Mouse (Mus musculus): Measurements from ENCODE around the gene Gm10643.

Gene Gm10643

GRCm38 (mm10) chr8:84070667-84071066, 5.7 kb upstream of the Gm10643 start:
- no peak for DNase-seq

GRCm38 (mm10) chr8:84070241-84070640, 5.3 kb upstream of the Gm10643 start:
- DNase-seq = no peak

DNA sequence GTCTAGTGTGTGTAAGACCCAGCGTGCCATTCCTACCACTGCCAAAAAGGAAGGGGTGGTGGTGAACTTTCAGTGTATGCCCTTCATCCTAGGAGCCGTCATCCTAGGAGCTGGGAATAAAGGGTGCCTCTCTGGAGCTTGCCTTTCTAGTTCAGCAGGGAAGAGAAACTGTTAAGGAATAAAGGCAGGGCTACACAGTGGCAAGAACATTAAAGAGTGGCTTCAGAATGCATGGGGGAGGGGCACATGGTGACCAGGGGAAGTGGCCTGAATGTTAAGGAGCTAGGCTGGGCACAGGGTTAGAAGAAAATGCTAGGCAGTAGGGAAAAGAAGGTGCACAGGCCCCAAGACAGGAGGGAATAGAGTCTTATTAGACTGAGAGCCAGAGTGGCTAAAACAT, 4.8 kb upstream of the Gm10643 start:
- no peak for DNase-seq

DNA sequence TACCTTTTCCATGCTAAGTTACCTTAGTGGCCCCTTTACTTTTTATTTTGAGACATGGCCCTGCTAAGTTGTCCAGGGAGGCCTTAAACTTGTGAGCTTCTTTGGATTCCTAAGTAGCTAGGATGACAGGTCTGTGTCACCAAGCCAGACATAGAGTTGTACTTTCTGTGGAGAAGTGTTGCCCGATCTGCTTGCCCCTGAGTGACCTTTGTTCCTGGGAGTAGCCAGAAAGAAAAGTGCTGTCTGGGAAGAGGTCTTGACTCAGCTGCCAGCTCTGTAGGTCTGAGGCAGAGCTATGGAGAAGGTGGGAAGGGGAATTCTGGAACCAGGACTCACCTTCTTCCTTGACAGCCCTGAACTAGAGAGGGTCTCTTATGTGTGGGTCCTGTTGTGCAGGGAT, 4.2 kb upstream of the Gm10643 start:
- no peak for DNase-seq

GRCm38 (mm10) chr8:84068316-84069035, 3.5 kb upstream of the Gm10643 start:
- DNase-seq = no peak

DNA sequence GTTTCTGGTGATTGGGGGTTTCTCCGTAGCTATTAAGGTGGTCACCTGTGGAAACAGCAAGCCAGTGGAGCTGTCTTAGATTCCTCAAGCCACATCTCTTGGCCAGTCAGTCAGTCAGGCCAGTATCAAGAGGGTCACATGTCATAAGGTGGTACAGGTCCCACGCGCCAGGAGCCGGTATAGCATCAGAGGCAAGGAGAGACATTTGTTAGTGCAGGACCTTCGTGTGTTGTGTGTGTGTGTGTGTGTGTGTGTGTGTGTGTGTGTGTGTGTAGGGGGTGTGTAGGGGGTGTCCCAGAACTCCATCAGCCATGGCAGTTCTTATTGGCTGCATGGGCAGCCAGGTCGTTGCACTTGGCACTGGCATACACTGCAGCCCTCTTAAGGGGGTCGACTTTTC, 3.0 kb upstream of the Gm10643 start:
- DNase-seq = peak; percentile 41

DNA sequence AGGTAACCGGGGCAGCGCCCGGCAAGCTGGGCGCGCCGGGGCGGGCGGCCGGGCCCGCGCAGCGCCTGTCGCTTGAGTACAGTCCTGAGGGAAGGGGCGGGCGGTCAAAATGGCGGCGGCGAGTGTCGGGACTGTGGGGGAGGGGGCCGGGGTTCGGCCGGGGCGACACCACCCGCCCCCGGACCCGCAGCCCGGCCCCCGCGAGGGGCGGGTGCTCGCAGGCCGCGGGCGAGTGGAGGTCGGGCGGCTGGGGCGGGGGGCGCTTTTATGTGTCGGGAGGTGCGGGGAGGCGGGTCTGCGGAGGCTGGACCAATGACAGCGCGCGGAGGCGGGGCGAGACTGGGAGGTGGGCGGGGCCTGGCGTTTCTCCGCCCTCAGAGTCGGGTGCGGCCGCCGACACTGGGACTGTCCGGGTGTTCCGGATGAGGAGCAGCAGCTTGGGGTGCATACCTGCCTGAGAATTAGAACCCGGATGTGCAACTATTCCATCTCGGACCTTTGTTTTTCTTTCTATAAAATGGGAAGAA, 2.2 kb upstream of the Gm10643 start:
- DNase-seq = peak; percentile 91

DNA sequence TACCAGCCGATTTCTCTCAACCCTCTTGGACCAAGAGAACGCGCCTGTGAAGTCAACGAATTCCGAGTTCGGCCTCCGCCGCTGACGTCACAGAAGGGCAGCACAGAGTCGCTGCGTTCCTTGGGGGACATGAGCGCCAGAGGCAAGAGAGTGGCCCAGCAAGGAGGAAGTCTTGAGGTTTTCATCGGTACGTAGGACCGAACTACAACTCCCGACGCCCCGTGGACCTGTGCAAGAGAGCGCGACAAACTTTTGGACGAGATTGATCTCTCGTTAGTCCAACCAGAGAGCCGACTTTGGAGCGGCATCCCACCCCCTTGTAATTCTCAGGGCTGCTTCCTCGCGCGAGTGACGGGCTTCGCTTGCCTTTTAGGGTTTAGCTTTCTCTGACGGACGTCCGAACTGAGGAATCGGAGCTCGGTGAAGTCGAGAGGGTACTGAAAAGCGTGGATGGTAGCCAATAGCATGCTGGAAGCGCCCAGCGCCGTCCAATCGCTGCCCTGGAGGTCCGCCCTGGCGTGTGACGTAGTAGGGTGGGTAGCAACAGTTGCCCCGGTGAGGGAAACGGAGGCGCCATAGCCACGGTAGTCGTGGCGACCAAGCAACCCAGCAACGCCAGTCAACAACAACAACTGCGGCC, 1.5 kb upstream of the Gm10643 start, which contains the start of gene Rfx1:
TSS of gene Rfx1 (plus strand) at position 544 of the 640 bp plus-strand sequence.
- peak; percentile 100 for DNase-seq

- DNase-seq = no peak
Measured at GRCm38 (mm10) chr8:84065457-84066072, 628 bp upstream of the Gm10643 start.

- no peak for DNase-seq
Measured at GRCm38 (mm10) chr8:84063861-84064610, 901 bp downstream of the Gm10643 start.

GRCm38 (mm10) chr8:84060245-84060644, 4.7 kb downstream of the Gm10643 start:
- no peak for DNase-seq

DNA sequence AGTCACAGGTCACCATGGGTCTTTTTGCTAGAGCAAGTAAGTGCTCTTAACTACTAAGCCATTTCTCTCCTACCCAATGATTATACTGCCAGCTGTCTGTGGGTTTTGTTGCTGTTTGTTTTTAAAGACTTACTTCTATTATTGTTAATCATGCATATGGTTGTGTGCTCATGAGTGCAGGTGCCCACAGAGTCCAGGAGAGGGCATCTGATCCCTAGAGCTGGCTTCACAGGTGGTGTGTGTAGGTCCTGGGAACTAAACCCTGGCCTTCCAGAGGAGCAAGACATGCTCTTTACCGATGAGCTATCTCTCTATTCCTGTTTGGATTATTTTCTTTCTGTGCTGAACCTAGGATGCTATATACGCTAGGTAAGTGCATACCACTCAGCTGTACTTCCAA, 5.7 kb downstream of the Gm10643 start:
- no peak for DNase-seq

DNA sequence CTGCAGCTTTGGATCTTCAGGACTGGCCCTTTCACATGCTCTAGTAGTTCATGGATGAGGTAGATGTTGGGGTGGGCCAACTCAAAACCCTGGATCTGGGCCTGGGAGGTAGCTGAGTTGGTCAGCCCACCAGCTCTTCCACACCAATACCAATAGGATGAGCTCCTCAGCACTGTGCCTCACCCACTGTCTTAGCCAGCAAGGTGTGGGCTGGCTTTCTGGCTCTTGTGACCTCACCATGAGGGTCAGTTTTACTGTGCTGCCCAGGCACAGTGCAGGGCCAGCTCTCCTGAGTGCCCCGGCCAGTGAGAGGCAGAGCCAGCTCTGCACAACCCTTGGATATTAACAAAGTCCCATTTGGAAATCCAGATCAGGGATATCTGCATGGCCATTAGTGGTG, 7.1 kb downstream of the Gm10643 start:
- DNase-seq = no peak

DNA sequence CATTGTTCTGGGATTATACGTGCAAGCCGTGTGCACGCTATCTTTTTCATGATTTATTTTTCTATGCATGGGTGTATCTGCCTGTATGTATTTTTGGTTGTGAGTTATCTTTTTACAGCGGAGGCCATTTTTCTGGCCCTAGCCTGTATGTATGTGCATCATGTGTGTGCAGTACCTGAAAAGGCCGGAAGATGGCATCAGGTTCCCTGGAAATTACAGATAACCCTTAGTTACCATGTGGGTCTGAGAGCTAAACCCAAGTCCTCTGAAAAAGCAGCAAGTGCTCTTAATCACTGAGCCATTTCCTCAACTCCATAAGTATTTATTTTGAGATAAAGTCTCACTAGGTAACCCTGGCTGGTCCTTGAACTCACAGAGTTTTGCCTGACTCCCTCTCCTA, 11.7 kb downstream of the Gm10643 start:
- DNase-seq = no peak

GRCm38 (mm10) chr8:84052746-84053145, 12.2 kb downstream of the Gm10643 start:
- no peak for DNase-seq

DNA sequence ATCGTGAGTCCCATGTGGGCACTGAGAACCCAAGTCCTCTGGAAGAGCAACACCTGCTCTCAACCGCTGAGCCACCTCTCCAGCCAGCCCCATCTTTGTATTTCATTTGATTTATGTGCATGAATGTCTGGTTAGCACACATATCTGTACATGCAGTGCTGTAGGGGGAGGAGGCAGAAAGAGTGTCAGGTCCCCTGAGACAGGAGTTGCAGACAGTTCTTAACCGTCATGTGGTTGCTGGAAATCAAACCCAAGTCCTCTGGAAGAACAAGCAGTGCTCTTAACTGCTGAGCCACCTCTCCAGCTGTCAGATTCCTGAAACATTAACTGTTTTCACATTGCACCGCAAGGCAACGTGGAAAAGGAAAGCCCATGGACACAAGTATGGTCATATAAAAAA, 16.8 kb downstream of the Gm10643 start:
- no peak for DNase-seq

- no peak for DNase-seq
Measured at GRCm38 (mm10) chr8:84046505-84046904, 18.4 kb downstream of the Gm10643 start.

DNA sequence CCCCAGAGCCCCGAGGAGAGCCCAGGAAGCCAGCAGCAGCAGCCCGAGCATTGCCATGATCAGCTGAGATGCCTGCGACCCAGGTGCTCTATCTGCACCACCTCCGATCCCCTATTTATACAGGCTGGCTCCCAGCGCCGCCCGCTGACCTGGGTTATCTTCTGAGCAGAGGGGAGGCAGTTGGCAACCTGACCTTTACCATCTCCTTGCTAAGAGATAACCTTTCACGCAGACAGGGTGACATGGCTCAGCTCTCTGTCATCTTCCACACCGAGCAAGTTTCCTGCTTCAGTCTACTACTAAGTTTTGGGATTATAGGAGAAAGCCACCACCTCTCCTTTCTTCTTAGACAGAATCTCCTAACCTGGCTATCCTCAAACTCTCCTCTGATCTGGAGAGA, 20.0 kb downstream of the Gm10643 start, which contains the start of gene Rln3:
TSS of gene Rln3 (minus strand) at position 101 of the 400 bp plus-strand sequence.
- no peak for DNase-seq

DNA sequence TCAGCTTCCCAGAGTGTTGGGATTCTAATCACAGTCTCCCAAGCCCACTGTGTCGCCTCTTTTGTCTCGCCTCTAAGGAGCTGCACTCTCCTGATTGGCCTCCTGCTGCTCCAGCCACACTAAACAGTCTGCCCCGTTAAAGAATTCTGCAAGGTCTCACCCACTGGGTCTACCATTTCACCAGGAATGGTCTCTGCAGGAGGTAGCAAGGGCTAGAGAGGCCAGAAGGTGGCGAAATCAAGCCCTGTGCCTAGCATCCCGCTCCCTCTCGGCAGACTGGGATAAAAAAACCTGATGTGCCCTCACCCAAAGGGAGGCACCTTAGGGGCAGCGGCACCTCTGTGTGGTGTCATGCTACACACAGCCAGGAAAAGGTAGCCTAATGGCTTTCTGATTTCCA, 20.8 kb downstream of the Gm10643 start:
- no peak for DNase-seq

GRCm38 (mm10) chr8:84042948-84043342, 22.0 kb downstream of the Gm10643 start:
- DNase-seq = no peak

DNA sequence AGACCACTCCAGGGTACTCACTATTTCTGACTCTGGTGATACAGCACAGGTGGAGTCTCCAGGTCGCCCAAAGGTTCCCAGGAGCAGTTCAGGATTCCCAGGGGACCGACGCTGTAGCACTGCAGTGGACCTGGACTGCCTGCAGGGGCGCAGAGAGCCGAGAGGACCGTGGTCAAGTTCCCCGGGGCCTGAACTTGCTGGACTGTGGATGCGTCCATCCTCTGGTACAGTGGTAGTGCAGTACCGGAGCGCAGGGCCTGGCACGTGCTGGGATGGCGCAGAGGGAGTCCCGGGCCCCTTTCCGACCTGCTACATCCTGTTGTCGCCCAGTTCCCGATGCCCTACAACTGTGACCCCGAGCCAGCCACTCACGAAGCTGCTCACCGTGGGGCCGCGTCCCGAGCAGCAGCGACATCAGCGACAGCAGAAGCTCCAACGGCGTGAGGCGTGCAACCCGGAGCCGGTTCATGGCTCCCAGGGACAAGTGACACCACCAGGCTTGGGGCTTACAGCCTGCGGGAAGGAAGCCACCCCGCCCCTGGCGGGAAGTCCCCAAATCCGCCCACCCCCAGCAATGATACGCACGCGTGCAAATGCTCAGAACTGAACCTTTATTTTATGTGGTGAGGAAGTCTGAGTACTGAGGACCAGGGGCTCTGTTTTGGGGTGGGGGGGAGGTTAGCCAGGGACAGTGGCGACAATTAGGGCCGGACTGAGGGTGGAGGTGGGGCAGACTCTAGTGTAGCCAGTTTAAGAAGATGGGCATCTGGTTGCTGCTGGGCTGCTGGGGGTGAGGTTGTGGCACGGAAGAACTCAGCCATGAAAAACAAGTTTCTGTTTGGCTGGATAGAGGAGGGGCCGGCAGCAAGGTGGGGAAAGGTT, 22.6 kb downstream of the Gm10643 start, which contains the start of gene Il27ra:
TSS of gene Il27ra (minus strand) at position 524 of the 882 bp plus-strand sequence.
- no peak for DNase-seq

- peak; percentile 53 for DNase-seq
Measured at GRCm38 (mm10) chr8:84039050-84039449, 25.9 kb downstream of the Gm10643 start.

All from cerebellum, adult 11-12 months (tissue).